Mouse (Mus musculus) stomach, postnatal 0 days (tissue): ENCODE measurements around the gene Plekha8. TPM values are rescaled to one million over a fixed set of nuclear protein-coding genes. Genes with fewer than 3 reads are reported as not detected.
A peak's percentile ranks its signal among the peaks of the same experiment; 100 is the strongest.

Experiments used
- ATAC-seq: fragments of 200-750 bp; cut with Nextera tagmentation; 2 replicates; pipeline ENCODE4 v1.8.0; 2017; ENCODE audit not compliant: low FRiP score, low TSS enrichment
- DNase-seq: peaks from one replicate; pipeline ENCODE4 v3.0.0-alpha.2; 2016; ENCODE audit warnings: low spot score
- H3K27ac ChIP-seq: fragments of 300-500 bp; sonication (generic); replicated peaks from 2 replicates; pipeline ENCODE4 v1.5.1; 2014; ENCODE audit warnings: mild to moderate bottlenecking, control low read depth
- H3K27me3 ChIP-seq: fragments of 300-500 bp; sonication (generic); 2 replicates; pipeline ENCODE4 v1.6.1; 2014; ENCODE audit warnings: low read length; ENCODE audit not compliant: control insufficient read depth, insufficient read depth
- H3K36me3 ChIP-seq: fragments of 300-500 bp; sonication (generic); 2 replicates; pipeline ENCODE4 v1.6.1; 2014; ENCODE audit warnings: low read length, mixed read lengths; ENCODE audit not compliant: control insufficient read depth, insufficient read depth
- H3K4me1 ChIP-seq: fragments of 300-500 bp; sonication (generic); replicated peaks from 2 replicates; pipeline ENCODE4 v1.6.1; 2014; ENCODE audit warnings: antibody characterized with exemption; ENCODE audit not compliant: control insufficient read depth, insufficient read depth
- H3K4me2 ChIP-seq: fragments of 300-500 bp; sonication (generic); replicated peaks from 2 replicates; pipeline ENCODE4 v1.6.1; 2014; ENCODE audit warnings: low read depth, mild to moderate bottlenecking, control low read depth, moderate library complexity
- H3K4me3 ChIP-seq: fragments of 300-500 bp; sonication (generic); 2 replicates; pipeline ENCODE4 v1.5.1; 2014; ENCODE audit warnings: low read depth, low read length, control low read depth
- H3K9ac ChIP-seq: fragments of 300-500 bp; sonication (generic); 2 replicates; pipeline ENCODE4 v1.6.1; 2014; ENCODE audit warnings: mild to moderate bottlenecking, low read length, control low read depth, mixed read lengths
- H3K9me3 ChIP-seq: fragments of 300-500 bp; sonication (generic); 2 replicates; pipeline ENCODE4 v1.6.1; 2016; ENCODE audit warnings: low read length; ENCODE audit not compliant: control insufficient read depth
- CTCF ChIP-seq: IDR thresholded peaks from 2 replicates; pipeline ENCODE4 v1.5.1; 2016; ENCODE audit warnings: antibody characterized with exemption, low read depth, mild to moderate bottlenecking, moderate library complexity
- EP300 ChIP-seq: optimal IDR thresholded peaks from 2 replicates; pipeline ENCODE3; 2016; ENCODE audit warnings: antibody characterized with exemption
- WGBS: fragments of 180-500 bp; shearing (Covaris S2); extraction: QIAGEN DNeasy Blood & Tissue Kit; methylation state at CpG from one replicate; pipeline ENCODE4 v1.1.7; 2014; 5-methylcytosine and 5-hydroxymethylcytosine counted together
- polyA plus RNA-seq: library from polyadenylated mRNA; unstranded; fragments of >200 nt; fragmentation: Nextera tagmentation; extraction: Ambion mirVana; gene quantifications from 2 replicates; pipeline ENCODE4 v1.2.1, GENCODE M21; 2015

Plekha8 gene
- polyA plus RNA-seq, 1 experiment from 2014 or later: 5.4 TPM

DNA sequence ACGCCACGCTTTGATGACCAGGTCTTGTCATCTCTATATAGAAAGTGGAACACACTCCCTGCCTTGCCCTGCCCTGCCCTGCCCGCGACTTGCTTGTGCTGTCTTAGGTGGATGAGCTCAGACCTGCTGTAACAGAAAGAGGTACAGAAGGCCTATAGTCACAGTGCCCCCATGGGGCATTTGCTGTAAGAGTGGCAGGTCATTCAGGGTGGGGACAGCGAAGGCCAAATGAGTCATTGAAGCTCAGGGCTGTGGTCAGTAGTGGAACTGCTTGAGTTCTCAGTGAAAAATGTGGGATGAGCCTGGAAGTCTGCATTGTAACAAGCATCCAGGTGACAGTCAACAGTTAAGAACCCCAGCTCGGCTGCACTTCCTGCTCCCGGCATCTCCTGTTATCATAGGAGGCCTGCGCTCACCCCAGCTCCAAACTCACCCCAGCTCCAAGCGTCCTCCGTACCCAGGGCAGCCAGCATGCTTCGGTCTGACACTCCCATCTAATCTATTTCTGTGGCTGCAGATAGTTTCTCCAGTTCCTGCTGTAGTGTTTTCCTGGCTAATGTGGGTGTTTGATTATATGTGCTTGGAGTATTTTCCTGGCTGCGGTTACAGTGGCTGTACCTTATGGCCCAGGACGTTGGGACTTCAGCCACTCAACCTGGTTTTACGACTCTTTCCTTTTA is 90.9 kb downstream of the Plekha8 start:
- peak; percentile 48 for DNase-seq
- H3K27me3 ChIP-seq: no peaks in the 10 kb centered on the region
- H3K4me3 ChIP-seq: no peak overlapping the region
- no peaks in the 10 kb centered on the region for H3K9me3 ChIP-seq
- H3K36me3 ChIP-seq: no peaks in the 10 kb centered on the region
- no peaks in the 10 kb centered on the region for H3K4me1 ChIP-seq
- H3K27ac ChIP-seq: no peak overlapping the region
- peak; percentile 44 for ATAC-seq
- no peak overlapping the region for H3K4me2 ChIP-seq
- H3K9ac ChIP-seq: no peak overlapping the region
- TF ChIP-seq CTCF: no peak
- no peak for TF ChIP-seq EP300
- WGBS: 67% methylated on average over 14 of the region's 14 CpGs

GRCm38 (mm10) chr6:54686946-54687737 is 92.2 kb downstream of the Plekha8 start:
- Histone ChIP-seq H3K4me3 (no peak overlapping the region), H3K9ac (no peak overlapping the region), H3K4me2 (no peak overlapping the region), H3K9me3 (no peaks in the 10 kb centered on the region), H3K27me3 (no peaks in the 10 kb centered on the region), H3K4me1 (no peaks in the 10 kb centered on the region), H3K27ac (no peak overlapping the region), H3K36me3 (no peaks in the 10 kb centered on the region)
- WGBS: 90% methylated on average over 21 of the region's 21 CpGs
- TF ChIP-seq CTCF (no peak), EP300 (no peak)
- DNase-seq (no peak), ATAC-seq (no peak)

GRCm38 (mm10) chr6:54688467-54689323 is 93.8 kb downstream of the Plekha8 start:
- 79% methylated on average over 18 of the region's 18 CpGs for WGBS

DNA sequence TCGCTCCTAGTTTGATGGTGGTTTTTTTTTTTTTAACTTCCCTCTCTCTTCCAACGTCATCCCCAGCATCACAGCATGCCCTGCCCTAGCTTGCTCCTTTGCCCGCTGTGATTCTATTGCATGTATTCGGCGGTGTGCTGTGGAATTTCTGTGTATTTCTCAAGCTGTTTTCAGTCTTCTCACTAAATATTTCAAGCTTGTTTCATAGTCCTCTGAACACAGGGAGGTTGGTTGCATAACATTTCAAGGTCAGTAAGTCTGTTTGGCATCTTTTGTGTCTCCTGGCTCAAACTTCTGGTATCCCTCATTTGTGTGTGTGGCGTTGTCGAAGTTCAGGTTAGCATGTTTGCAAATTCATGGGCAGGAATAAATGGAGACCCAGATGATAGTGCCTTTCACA is 94.8 kb downstream of the Plekha8 start:
- no peak overlapping the region for H3K4me2 ChIP-seq
- H3K4me1 ChIP-seq: no peaks in the 10 kb centered on the region
- H3K4me3 ChIP-seq: no peak overlapping the region
- no peaks in the 10 kb centered on the region for H3K9me3 ChIP-seq
- ATAC-seq: no peak
- WGBS: 85% methylated on average over 7 of the region's 7 CpGs
- TF ChIP-seq EP300 (no peak), CTCF (no peak)
- H3K27ac ChIP-seq: no peak overlapping the region
- H3K36me3 ChIP-seq: no peaks in the 10 kb centered on the region
- H3K9ac ChIP-seq: no peak overlapping the region
- DNase-seq: no peak
- H3K27me3 ChIP-seq: no peaks in the 10 kb centered on the region

More at GRCm38 (mm10) chr6:54688467-54689323, 93.8 kb downstream of the Plekha8 start:
- TF ChIP-seq CTCF (no peak), EP300 (no peak)
- ATAC-seq (no peak), DNase-seq (no peak)
- Histone ChIP-seq H3K4me2 (no peak overlapping the region), H3K36me3 (no peaks in the 10 kb centered on the region), H3K9me3 (no peaks in the 10 kb centered on the region), H3K4me3 (no peak overlapping the region), H3K4me1 (no peaks in the 10 kb centered on the region), H3K27ac (no peak overlapping the region), H3K27me3 (no peaks in the 10 kb centered on the region), H3K9ac (no peak overlapping the region)

DNA sequence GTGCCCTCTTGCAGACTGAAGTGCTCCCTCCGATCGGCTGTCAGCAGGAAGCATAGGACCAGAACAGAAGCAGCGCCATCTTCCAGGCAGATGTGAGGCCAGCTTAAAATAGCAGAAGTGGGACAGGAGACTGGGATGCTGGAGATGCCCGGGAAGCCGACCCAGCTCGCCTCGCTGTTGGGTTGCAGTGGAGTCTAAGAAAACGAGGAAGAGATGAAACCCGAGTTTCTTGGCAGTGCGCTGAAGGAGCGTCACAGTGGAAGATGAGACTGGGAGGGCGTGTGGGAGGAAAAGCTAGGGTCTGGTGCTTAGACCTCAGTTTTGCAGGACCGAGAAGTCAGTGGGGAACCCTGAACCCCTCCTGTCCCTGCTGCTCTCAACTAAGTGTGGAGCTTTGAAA is 95.9 kb downstream of the Plekha8 start:
- no peaks in the 10 kb centered on the region for H3K4me1 ChIP-seq
- no peak for ATAC-seq
- H3K4me3 ChIP-seq: no peak overlapping the region
- no peak overlapping the region for H3K27ac ChIP-seq
- no peak overlapping the region for H3K9ac ChIP-seq
- H3K27me3 ChIP-seq: no peaks in the 10 kb centered on the region
- H3K9me3 ChIP-seq: no peaks in the 10 kb centered on the region
- TF ChIP-seq CTCF: no peak
- no peak for TF ChIP-seq EP300
- H3K36me3 ChIP-seq: no peaks in the 10 kb centered on the region
- no peak overlapping the region for H3K4me2 ChIP-seq
- DNase-seq: no peak
- 82% methylated on average over 13 of the region's 13 CpGs for WGBS
